Mouse (Mus musculus) mesoderm, embryonic 11.5 days (tissue): ENCODE results near the gene Snip1.

Experiments used
- DNase-seq: peaks from one replicate; pipeline ENCODE4 v3.0.0-alpha.2; 2012; ENCODE audit warnings: low read depth, low spot score

The Snip1 gene

DNA sequence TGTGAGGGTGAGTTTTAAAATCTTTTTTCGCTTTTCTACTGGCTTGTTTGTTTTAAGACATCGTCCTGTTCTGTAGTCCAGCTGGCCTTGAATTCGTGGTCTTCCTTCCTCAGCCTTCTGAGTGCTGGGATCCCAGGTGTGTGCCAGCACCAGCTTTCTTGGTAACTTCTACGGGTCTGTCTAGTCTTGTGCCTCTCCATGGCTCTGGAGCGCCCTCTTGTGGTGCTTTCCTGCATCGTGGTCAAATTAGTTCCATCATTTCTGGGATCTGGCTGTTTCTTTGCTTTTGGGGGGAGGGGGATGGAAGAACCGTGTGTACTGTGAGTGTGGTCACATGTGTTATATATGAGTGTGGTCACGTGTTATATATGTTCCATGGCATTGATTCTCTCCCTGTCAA, 33.0 kb downstream of the Snip1 start:
- peak; percentile 89 for DNase-seq

GRCm38 (mm10) chr4:125101334-125101733, 34.9 kb downstream of the Snip1 start:
- no peak for DNase-seq

GRCm38 (mm10) chr4:125105354-125105753, 38.9 kb downstream of the Snip1 start:
- DNase-seq: no peak

- peak; percentile 89 for DNase-seq
Observed at GRCm38 (mm10) chr4:125114638-125115037, 48.2 kb downstream of the Snip1 start.

DNA sequence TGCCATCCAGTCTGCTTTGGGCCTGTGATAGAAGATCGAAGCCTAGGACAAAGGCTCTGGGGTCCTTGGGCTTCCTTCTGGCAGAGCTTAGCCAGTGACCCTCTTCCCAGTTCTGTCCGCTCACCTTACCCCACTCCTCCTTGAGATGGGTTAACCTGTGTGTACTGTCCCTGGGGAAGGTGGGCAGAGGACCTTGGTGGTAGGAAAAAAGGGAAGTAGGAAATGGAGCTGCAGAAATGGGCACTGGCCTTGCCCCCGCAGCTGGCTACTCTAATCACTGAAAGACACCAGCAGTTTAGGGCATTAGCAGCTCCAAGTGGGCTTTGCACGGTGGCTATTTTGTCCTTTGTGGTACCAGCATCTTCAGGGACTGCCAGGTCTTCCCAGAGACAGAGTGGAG, 48.6 kb downstream of the Snip1 start:
- DNase-seq: no peak

DNA sequence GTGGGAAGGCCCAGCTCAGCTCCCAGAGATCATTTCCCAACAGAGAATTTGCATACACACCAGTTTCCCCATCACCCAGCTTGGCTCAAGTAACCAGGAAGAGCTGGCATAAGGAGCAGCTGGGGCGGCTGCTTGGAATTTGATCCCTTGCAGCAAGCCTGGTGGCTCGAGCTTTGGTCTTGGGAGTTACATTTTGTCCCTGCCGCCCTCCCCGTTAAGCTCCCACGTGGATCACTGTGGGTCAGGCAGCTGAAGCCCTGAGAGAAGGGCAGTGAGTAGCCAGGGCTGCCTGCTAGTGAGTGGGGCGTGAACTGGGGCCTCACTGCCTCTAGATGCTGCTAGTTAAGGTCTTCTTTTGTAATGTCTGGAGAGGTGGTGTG, 49.2 kb downstream of the Snip1 start:
- DNase-seq: no peak

DNA sequence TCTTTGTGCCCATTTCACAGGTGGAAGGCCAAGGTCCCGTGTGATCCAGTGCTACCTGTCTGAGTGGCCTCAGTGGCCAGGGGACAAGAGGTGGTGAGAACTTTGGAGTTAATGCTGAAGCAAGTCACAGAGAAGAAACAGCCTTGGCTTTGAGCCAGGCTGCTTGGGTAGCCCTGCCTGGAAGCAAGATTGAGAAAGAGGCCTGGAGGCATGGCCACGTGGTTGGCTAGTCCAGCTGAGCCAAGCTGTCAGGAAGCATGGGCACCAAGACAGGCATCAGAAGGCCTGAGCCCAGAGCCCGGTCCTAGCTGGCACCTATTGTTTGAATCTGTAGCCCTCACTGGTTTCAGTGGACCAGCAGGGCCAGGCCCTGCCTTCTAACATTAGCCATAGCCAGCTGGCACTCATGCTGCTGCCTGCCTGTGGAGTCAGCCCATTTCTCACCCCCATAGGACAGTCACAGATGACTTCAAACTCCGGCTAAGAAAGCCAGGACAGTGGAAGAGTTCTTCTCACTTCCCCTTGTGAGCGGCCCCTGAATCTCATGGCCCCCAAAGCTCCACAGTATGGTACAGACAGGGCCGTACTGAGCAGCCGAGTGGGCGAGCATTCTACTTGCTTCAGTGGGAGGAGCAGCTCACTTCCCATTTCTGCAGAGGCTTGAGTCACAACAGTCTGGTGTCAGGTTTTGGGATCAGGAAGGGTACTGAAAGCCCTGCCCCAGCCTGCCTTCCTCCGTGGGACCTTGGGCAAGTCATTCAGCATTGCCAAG, 49.8 kb downstream of the Snip1 start:
- no peak for DNase-seq

- no peak for DNase-seq
Observed at GRCm38 (mm10) chr4:125116929-125117328, 50.5 kb downstream of the Snip1 start.

DNA sequence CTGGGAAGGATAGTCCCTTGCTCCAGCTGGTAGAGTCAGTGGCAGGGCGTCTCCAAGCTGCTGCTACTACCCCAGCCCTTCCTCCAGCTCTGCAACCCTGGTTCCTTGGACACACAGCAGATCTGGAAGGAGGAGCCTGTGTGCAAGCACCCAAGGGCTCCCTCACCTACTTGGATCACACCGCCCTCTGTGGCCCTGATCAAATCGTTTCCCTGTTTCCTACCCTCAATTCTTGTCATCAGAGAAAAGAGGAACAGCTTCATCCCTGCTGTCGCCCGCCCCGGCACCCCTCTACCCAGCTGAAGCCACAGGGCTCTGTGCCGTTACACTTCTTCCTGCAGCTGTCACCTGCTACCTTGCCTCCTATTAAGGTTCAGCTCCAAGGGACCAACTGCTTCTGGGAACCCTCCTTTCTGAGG, 51.4 kb downstream of the Snip1 start:
- no peak for DNase-seq

DNA sequence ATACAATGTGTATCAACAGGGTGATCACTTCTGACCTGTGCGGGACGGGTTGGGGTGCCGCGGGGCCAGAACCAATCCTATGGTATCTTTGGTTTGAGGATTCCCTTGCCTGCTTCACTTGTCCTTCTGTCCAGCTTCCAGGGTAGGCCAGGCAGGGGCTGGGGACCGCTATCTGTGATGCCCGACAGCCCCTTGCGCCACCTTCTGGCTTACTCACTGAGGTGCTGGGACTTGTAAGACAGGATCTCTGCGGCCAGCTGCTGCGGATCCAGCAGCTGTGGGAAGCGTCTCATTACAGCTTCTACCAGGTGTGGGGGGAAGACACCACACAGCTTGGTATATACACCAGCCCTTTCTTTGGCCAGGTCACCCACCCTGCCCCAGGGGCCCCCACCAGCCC, 52.6 kb downstream of the Snip1 start:
- no peak for DNase-seq

- no peak for DNase-seq
Observed at GRCm38 (mm10) chr4:125119721-125120120, 53.2 kb downstream of the Snip1 start.

GRCm38 (mm10) chr4:125122431-125123278, 56.2 kb downstream of the Snip1 start:
- no peak for DNase-seq

GRCm38 (mm10) chr4:125123279-125123671, 56.8 kb downstream of the Snip1 start:
- no peak for DNase-seq
